Mouse (Mus musculus) small intestine, adult 2 months (tissue): ENCODE measurements around the gene Camta1.

Experiments
- CTCF ChIP-seq: fragments of 200-500 bp; IDR thresholded peaks from 2 replicates; pipeline ENCODE4 v1.5.1; 2012; ENCODE audit warnings: low read depth, mild to moderate bottlenecking, control low read depth, inconsistent platforms, low read length, moderate library complexity, mixed read lengths; ENCODE audit not compliant: insufficient replicate concordance, insufficient read length; ENCODE audit errors: extremely low read depth
- POLR2A ChIP-seq: fragments of 200-500 bp; IDR thresholded peaks from 2 replicates; pipeline ENCODE4 v1.6.1; 2012; ENCODE audit warnings: low read depth, mild to moderate bottlenecking, control low read depth, inconsistent platforms, low read length, moderate library complexity

GRCm38 (mm10) chr4:151224017-151224416 is 637.7 kb downstream of the Camta1 start:
- TF ChIP-seq CTCF (no peak), POLR2A (no peak)
